Mouse (Mus musculus) heart, adult 2 months (tissue): Measurements from ENCODE around the gene Nrsn2. TPM values are rescaled to one million over a fixed set of nuclear protein-coding genes. Genes with fewer than 3 reads are reported as not detected.

Experiments used
- DNase-seq, 2 experiments: peaks; one replicate each; pipeline ENCODE4 v3.0.0; 2021
- H3K27ac ChIP-seq: fragments of 200-600 bp; 2 replicates; pipeline ENCODE4 v1.8.1; 2022
- H3K27me3 ChIP-seq: fragments of 200-500 bp; 2 replicates; pipeline ENCODE4 v1.6.1; 2012; ENCODE audit warnings: mild to moderate bottlenecking, low read length, inconsistent platforms, mixed read lengths; ENCODE audit not compliant: control insufficient read depth, insufficient read depth
- H3K36me3 ChIP-seq: fragments of 200-500 bp; 2 replicates; pipeline ENCODE4 v1.6.1; 2012; ENCODE audit warnings: low read length, inconsistent platforms; ENCODE audit not compliant: control insufficient read depth, insufficient read depth
- H3K4me1 ChIP-seq: fragments of 200-500 bp; 2 replicates; pipeline ENCODE4 v1.6.1; 2011; ENCODE audit warnings: low read length; ENCODE audit not compliant: control insufficient read depth, insufficient read depth
- H3K4me3 ChIP-seq: fragments of 200-600 bp; 2 replicates; pipeline ENCODE4 v1.8.1; 2022
- H3K79me2 ChIP-seq: fragments of 200-500 bp; replicated peaks from 2 replicates; pipeline ENCODE4 v1.6.1; 2012; ENCODE audit warnings: mild to moderate bottlenecking, inconsistent platforms, low read length, moderate library complexity, mixed read lengths; ENCODE audit not compliant: control insufficient read depth, insufficient read depth
- H3K9ac ChIP-seq: fragments of 200-500 bp; 2 replicates; pipeline ENCODE4 v1.6.1; 2012; ENCODE audit warnings: low read depth, mild to moderate bottlenecking, control low read depth, inconsistent platforms, low read length, mixed read lengths
- CTCF ChIP-seq: fragments of 200-600 bp; IDR thresholded peaks from 2 replicates; pipeline ENCODE4 v1.8.1; 2022; ENCODE audit warnings: antibody characterized with exemption, mild to moderate bottlenecking, moderate library complexity
- EP300 ChIP-seq: fragments of 200-500 bp; IDR thresholded peaks from 2 replicates; pipeline ENCODE4 v1.6.1; 2011; ENCODE audit warnings: low read depth, low read length, control low read depth; ENCODE audit not compliant: insufficient read depth
- POLR2A ChIP-seq: fragments of 200-500 bp; IDR thresholded peaks from 2 replicates; pipeline ENCODE4 v1.6.1; 2011; ENCODE audit warnings: mild to moderate bottlenecking, low read depth, low read length, control low read depth; ENCODE audit not compliant: insufficient read depth
- WGBS: fragments of 180-500 bp; shearing (Covaris S2); methylation state at CpG from one replicate; pipeline ENCODE4 v1.1.7; 2018; 5-methylcytosine and 5-hydroxymethylcytosine counted together
- intact Hi-C: fragments of 180-260 bp; cut with DNase I; formaldehyde crosslinking; loops from one replicate; pipeline ENCODE4 v1.15.1; 2025
- polyA plus RNA-seq: library from polyadenylated mRNA; depleted of rRNA; stranded (reverse); fragments of >200 nt; gene quantifications from 2 replicates; pipeline ENCODE4 v1.2.3, GENCODE M21; 2012
- total RNA-seq, 2 experiments: library from RNA; stranded (reverse); gene quantifications; 2 replicates each; pipeline ENCODE4 v1.2.3; 2021

Gene Nrsn2
- total and polyA plus RNA-seq, 3 experiments: 0.31 TPM; not detected in 2

GRCm38 (mm10) chr2:152349205-152349604 lies 27.2 kb downstream of the Nrsn2 start:
- WGBS: 89% methylated on average over 6 of the region's 6 CpGs
- no peaks in the 10 kb centered on the region for H3K79me2 ChIP-seq
- no peak for TF ChIP-seq EP300
- H3K27me3 ChIP-seq: no peaks in the 10 kb centered on the region
- no peak overlapping the region for H3K27ac ChIP-seq
- H3K36me3 ChIP-seq: no peaks in the 10 kb centered on the region
- H3K4me3 ChIP-seq: no peak overlapping the region
- H3K9ac ChIP-seq: no peak overlapping the region
- intact Hi-C loops: no loop called here
- peaks cover 4% of the 10 kb centered on the region for H3K4me1 ChIP-seq
- no peak for DNase-seq

- Histone ChIP-seq H3K27me3 (no peaks in the 10 kb centered on the region), H3K36me3 (no peaks in the 10 kb centered on the region), H3K9ac (no peak overlapping the region), H3K79me2 (no peaks in the 10 kb centered on the region), H3K4me3 (no peak overlapping the region), H3K27ac (no peak overlapping the region), H3K4me1 (peaks cover 4% of the 10 kb centered on the region)
- intact Hi-C loops: no loop called here
- WGBS: 81% methylated on average over 2 of the region's 2 CpGs
- TF ChIP-seq EP300: no peak
- no peak for TF ChIP-seq POLR2A
- TF ChIP-seq CTCF: no peak
- DNase-seq: no peak
Measured at GRCm38 (mm10) chr2:152347722-152348121, 28.7 kb downstream of the Nrsn2 start.

- Histone ChIP-seq H3K79me2 (no peaks in the 10 kb centered on the region), H3K36me3 (no peaks in the 10 kb centered on the region), H3K4me3 (no peak overlapping the region), H3K27me3 (no peaks in the 10 kb centered on the region), H3K4me1 (peaks cover 4% of the 10 kb centered on the region), H3K9ac (no peak overlapping the region), H3K27ac (no peak overlapping the region)
- intact Hi-C loops: no loop called here
- TF ChIP-seq CTCF (no peak), POLR2A (no peak), EP300 (no peak)
- WGBS: 32% methylated on average over 9 of the region's 9 CpGs
- DNase-seq: no peak
Measured at GRCm38 (mm10) chr2:152346776-152347465, 29.5 kb downstream of the Nrsn2 start.

- TF ChIP-seq EP300 (no peak), POLR2A (no peak), CTCF (no peak)
- Histone ChIP-seq H3K79me2 (no peaks in the 10 kb centered on the region), H3K4me1 (peaks cover 4% of the 10 kb centered on the region), H3K36me3 (no peaks in the 10 kb centered on the region), H3K4me3 (no peak overlapping the region), H3K9ac (no peak overlapping the region), H3K27ac (no peak overlapping the region), H3K27me3 (no peaks in the 10 kb centered on the region)
- 96% methylated on average over 6 of the region's 6 CpGs for WGBS
- intact Hi-C loops: no loop called here
- no peak for DNase-seq
Measured at GRCm38 (mm10) chr2:152345393-152345792, 31.0 kb downstream of the Nrsn2 start.

GRCm38 (mm10) chr2:152344909-152345308 lies 31.5 kb downstream of the Nrsn2 start:
- 73% methylated on average over 5 of the region's 5 CpGs for WGBS
- intact Hi-C loops: loop anchor here (1.0 kb wide), 1 partner anchor 15 kb away; no protein-coding TSS in a partner anchor
- TF ChIP-seq POLR2A (no peak), CTCF (no peak), EP300 (no peak)
- no peak overlapping the region for H3K4me3 ChIP-seq
- H3K36me3 ChIP-seq: no peaks in the 10 kb centered on the region
- H3K27me3 ChIP-seq: no peaks in the 10 kb centered on the region
- peaks cover 2% of the 10 kb centered on the region for H3K4me1 ChIP-seq
- H3K79me2 ChIP-seq: no peaks in the 10 kb centered on the region
- H3K27ac ChIP-seq: peak overlapping the region; percentile 90
- no peak overlapping the region for H3K9ac ChIP-seq
- DNase-seq: no peak

- Histone ChIP-seq H3K27me3 (no peaks in the 10 kb centered on the region), H3K36me3 (no peaks in the 10 kb centered on the region), H3K4me1 (peaks cover 2% of the 10 kb centered on the region; the same call in 1 of the 2 replicates), H3K79me2 (no peaks in the 10 kb centered on the region), H3K9ac (peak overlapping the region; percentile 91), H3K27ac (peak overlapping the region; percentile 90), H3K4me3 (peak overlapping the region; percentile 80)
- DNase-seq: peak; percentile 53 to 57
- TF ChIP-seq EP300 (0 out of 2 replicates have a peak, but pooled peaks have one; percentile 22), CTCF (no peak), POLR2A (peak; percentile 60)
- intact Hi-C loops: loop anchor here (1.0 kb wide), 1 partner anchor 16 kb away; no protein-coding TSS in a partner anchor
- WGBS: 5% methylated on average over 10 of the region's 10 CpGs
Measured at GRCm38 (mm10) chr2:152344361-152344760, 32.1 kb downstream of the Nrsn2 start.
